Mouse (Mus musculus) G1E (cell line): Measurements from ENCODE around the gene Sox5.

ENCODE experiments used
- CTCF ChIP-seq: IDR thresholded peaks from 2 replicates; pipeline ENCODE4 v1.5.1; 2012; ENCODE audit warnings: low read depth, low read length, inconsistent platforms, mixed read lengths
- GATA1 ChIP-seq: IDR thresholded peaks from 2 replicates; pipeline ENCODE4 v1.6.1; 2012; ENCODE audit warnings: borderline replicate concordance, low read length, inconsistent platforms, mixed read lengths

DNA sequence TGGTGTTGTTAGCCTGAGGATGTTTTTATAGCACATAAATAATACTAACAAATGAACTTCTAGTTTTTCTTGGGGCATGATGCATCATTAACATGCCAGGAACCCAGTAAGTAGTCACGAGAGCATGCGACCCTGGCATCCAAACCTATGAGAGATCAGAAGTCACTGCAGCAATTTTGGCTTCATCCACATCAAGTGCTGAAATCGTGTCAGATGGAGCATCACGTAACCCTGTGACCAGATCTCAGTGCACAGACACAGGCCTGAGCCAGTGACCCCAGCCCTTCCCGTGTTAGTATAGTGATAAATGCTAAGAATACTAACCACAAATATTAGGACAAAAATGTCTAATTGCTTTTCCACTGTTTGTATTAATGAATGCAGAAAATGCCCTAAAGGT, 58.8 kb downstream of the Sox5 start:
- no peak for TF ChIP-seq CTCF
- no peak for TF ChIP-seq GATA1
